In genomic region chr1:58289863-58290469, GRCm38 (mm10) we compare ENCODE assay signal across 17 mouse cellular contexts. TPM values are rescaled to one million over a fixed set of nuclear protein-coding genes. Genes with fewer than 3 reads are reported as not detected.
DNase-seq lines count a peak whose midpoint lies in the region; ATAC-seq lines count a peak whose summit lies in the region.
"Had no signal": no experiment of that assay in that cellular context is flagged by ENCODE, and none has a peak within 500 bp of the region (broad histone marks: within the 10 kb centered on the region; RNA-seq: fewer than 3 reads in every experiment).

No protein-coding gene starts in this region.

- no peak for DNase-seq in heart, postnatal 36 days
- peak; percentile 36 for DNase-seq in layer of hippocampus, adult 9-11 months
- DNase-seq in layer of hippocampus, adult 9-10 months (ENCODE audit: low spot score): no peak
- DNase-seq in R1 (ENCODE audit: low read depth, low spot score): peak; percentile 64
- peak; percentile 27 to 41 for DNase-seq in left cerebral cortex, postnatal 14 days (ENCODE audit: low spot score in 2 of 2)
- DNase-seq: cerebellum, postnatal 36 days; thymus, postnatal 36 days had no signal

- peak overlapping the region; percentile 39 for H3K4me2 ChIP-seq in heart, embryonic 12.5 days
- H3K4me2 ChIP-seq: liver, embryonic 15.5 days had no signal

- 33% methylated on average over 16 of the region's 16 CpGs for WGBS in heart, embryonic 12.5 days

- H3K27ac ChIP-seq in heart, embryonic 12.5 days (ENCODE audit: poor library complexity, severe bottlenecking): no peak overlapping the region
- H3K27ac ChIP-seq: kidney, postnatal 0 days; limb, embryonic 10.5 days; liver, embryonic 15.5 days; stomach, postnatal 0 days had no signal

- H3K4me1 ChIP-seq in heart, embryonic 12.5 days (replicated peaks): peaks cover 8% of the 10 kb centered on the region; the same call in 1 of the 2 replicates
- H3K4me1 ChIP-seq: liver, embryonic 15.5 days had no signal

- no peak overlapping the region; the same call in 1 of the 2 replicates for H3K4me3 ChIP-seq in heart, embryonic 12.5 days
- H3K4me3 ChIP-seq: limb, embryonic 10.5 days; liver, embryonic 15.5 days had no signal

- intact Hi-C loops in heart, postnatal 36 days (cut with DNase I): no loop called here
- intact Hi-C loops in left cerebral cortex, postnatal 14 days (cut with DNase I): loop anchor here (5.0 to 10.0 kb wide), 2 partner anchors 325 to 863 kb away; no protein-coding TSS in a partner anchor

- no peaks in the 10 kb centered on the region for H3K36me3 ChIP-seq in heart, embryonic 12.5 days
- H3K36me3 ChIP-seq: limb, embryonic 10.5 days; liver, embryonic 15.5 days had no signal

- H3K9me3 ChIP-seq in heart, embryonic 12.5 days (replicated peaks): no peaks in the 10 kb centered on the region
- H3K9me3 ChIP-seq: limb, embryonic 10.5 days; liver, embryonic 15.5 days had no signal

- H3K9ac ChIP-seq in heart, embryonic 12.5 days: no peak overlapping the region
- H3K9ac ChIP-seq: liver, embryonic 15.5 days had no signal

- ATAC-seq in heart, embryonic 12.5 days (ENCODE audit: insufficient number of reproducible peaks, low FRiP score): no peak
- no peak for ATAC-seq in CD4-positive, CD25-positive, alpha-beta regulatory T cell, adult 4 months
- ATAC-seq: forebrain, embryonic 16.5 days; inflammation-experienced regulatory T-cells, adult 6 months had no signal

- peaks cover 13% of the 10 kb centered on the region; the same call in 1 of the 2 replicates for H3K27me3 ChIP-seq in heart, embryonic 12.5 days (replicated peaks)
- H3K27me3 ChIP-seq: liver, embryonic 15.5 days had no signal

RNA-seq across cellular contexts. Expression of gene Aox2, which starts 11.8 kb away (rescaled TPM):
- not detected in 2 replicates for polyA plus RNA-seq in heart, embryonic 12.5 days (2016; fragmentation: Nextera tagmentation; extraction: Ambion mirVana)
- not detected for total RNA-seq in heart, postnatal 36 days (2021)
- under 1 TPM; 0.07 to 0.13 TPM for total RNA-seq in left cerebral cortex, postnatal 14 days (2021)
- polyA plus RNA-seq in CD4-positive, CD25-positive, alpha-beta regulatory T cell, adult 4 months (2017; shearing (Covaris generic)): under 1 TPM in 1 of 2 experiments, not detected in 1; 0.10 TPM
- total RNA-seq: monocyte, adult 5-6 weeks had no signal
- polyA plus RNA-seq: forebrain, embryonic 16.5 days; gonadal fat pad, adult 2 months; inflammation-experienced regulatory T-cells, adult 6 months; limb, embryonic 10.5 days; liver, embryonic 15.5 days had no signal

Comparison
In these comparisons a context has a peak if more than half of its experiments do, and no peak if none do; other contexts are left out.
1. DNase-seq: peak in layer of hippocampus, adult 9-11 months (single experiment), R1 (single experiment) and left cerebral cortex, postnatal 14 days (2 of 2); none in heart, postnatal 36 days (0 of 2) and layer of hippocampus, adult 9-10 months (single experiment).